Mouse (Mus musculus) megakaryocyte progenitor cell, adult 5-6 weeks (primary cell): Measurements from ENCODE around the gene Shank2. TPM values are rescaled to one million over a fixed set of nuclear protein-coding genes. Genes with fewer than 3 reads are reported as not detected.
A peak's percentile ranks its signal among the peaks of the same experiment; 100 is the strongest.

Experiments used
- ATAC-seq: replicated peaks from 2 replicates; pipeline ENCODE4 v1.8.0; 2016; ENCODE audit warnings: mild to moderate bottlenecking, moderate TSS enrichment, inconsistent platforms; ENCODE audit not compliant: poor library complexity
- total RNA-seq, 2 experiments: library from RNA; stranded (forward) in 1 of 2; stranded (reverse) in 1 of 2; fragments of 157-497, 149-512 nt in 1 of 2; fragments of 200-1000 nt in 1 of 2; gene quantifications; 2 replicates each; pipeline versions ENCODE4 v1.2.3 to v1.2.4; 2015 to 2017

Gene Shank2
- total RNA-seq, 2 experiments from 2014 or later: not detected

- ATAC-seq: no peak
These were observed 410.5 kb downstream of the Shank2 start for GRCm38 (mm10) chr7:144411967-144412906.

- ATAC-seq: no peak
These were observed 412.9 kb downstream of the Shank2 start for GRCm38 (mm10) chr7:144414632-144415031.

GRCm38 (mm10) chr7:144415795-144416194, 414.1 kb downstream of the Shank2 start:
- ATAC-seq: peak; percentile 70

DNA sequence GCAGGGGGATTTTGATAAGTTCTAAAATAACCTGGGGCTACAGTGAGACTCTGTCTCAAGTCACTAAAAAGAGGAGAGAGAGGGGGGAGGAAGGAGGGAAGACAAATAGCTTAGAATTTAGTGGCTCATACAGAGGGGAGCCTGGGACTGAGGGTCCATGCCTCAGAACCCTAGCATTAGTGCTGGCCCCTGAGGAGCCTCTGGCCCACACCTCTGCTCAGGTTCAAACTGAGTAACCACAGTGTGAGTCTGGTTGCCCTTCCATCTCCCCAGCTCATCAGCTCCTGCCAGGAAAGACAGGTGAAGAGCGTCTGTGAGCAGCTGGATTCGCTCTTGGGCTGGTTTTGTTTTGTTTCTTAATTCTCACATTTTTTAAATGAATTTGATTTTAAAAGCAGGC, 415.5 kb downstream of the Shank2 start:
- no peak for ATAC-seq

GRCm38 (mm10) chr7:144417644-144418343, 416.1 kb downstream of the Shank2 start:
- ATAC-seq: 0 out of 2 replicates have a peak, but pooled peaks have one; percentile 10

DNA sequence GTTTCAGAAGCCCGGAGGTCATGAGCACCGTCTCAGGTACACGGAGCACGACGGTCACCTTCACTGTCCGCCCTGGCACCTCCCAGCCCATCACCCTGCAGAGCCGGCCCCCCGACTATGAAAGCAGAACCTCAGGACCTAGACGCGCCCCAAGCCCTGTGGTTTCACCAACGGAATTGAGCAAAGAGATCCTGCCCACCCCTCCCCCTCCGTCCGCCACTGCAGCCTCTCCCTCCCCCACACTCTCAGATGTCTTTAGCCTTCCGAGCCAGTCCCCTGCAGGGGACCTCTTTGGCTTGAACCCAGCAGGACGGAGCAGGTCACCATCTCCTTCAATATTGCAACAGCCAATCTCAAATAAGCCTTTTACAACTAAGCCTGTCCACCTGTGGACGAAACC, 418.8 kb downstream of the Shank2 start:
- ATAC-seq: peak; percentile 61

DNA sequence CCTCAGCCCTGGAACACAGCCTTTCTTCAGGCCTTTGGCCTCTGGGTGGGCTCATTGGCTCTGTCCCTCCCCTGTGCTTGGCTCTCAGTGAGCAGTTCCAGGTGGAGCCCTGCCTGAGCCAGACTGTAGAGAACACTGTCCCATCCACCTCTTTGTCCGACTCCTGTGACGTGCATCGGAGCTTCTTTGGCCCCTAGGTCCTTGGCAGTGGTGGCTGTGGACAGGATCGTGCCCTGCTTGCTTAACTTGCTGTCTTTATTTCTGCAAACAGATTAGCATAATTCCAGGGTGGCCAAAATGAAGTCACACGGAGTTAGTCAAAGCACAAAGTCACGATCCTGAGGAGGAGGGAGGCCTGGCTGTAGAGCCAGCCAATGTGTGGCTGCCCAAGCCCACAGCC, 419.8 kb downstream of the Shank2 start:
- ATAC-seq: no peak

- peak; percentile 63 for ATAC-seq
These were observed 424.2 kb downstream of the Shank2 start for GRCm38 (mm10) chr7:144425953-144426352.

GRCm38 (mm10) chr7:144426594-144426993, 424.9 kb downstream of the Shank2 start:
- no peak for ATAC-seq

- ATAC-seq: peak; percentile 68
These were observed 425.7 kb downstream of the Shank2 start for GRCm38 (mm10) chr7:144427460-144427859.

GRCm38 (mm10) chr7:144432920-144433319, 431.2 kb downstream of the Shank2 start:
- ATAC-seq: no peak

GRCm38 (mm10) chr7:144438811-144439210, 437.1 kb downstream of the Shank2 start:
- ATAC-seq: 0 out of 2 replicates have a peak, but pooled peaks have one; percentile 34

DNA sequence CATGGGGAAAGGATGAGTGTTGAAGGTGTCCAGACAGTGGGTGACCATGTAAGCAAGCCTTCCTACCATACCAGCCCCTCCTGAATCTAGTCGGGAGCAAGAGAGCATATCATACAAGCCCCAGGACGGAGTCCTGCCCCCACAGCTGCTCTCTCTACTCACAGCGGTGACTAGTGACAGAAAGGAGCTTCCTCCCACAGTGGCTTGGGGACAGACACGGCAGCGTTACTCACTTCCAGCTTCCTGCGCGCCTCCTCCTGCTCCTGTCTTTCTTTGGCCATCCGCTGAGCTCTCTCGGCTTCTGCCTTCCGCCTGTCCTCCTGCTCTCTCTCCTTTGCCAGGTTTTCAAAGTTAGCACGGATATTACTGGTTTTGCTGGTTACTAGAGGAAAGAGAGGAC, 439.7 kb downstream of the Shank2 start:
- no peak for ATAC-seq

DNA sequence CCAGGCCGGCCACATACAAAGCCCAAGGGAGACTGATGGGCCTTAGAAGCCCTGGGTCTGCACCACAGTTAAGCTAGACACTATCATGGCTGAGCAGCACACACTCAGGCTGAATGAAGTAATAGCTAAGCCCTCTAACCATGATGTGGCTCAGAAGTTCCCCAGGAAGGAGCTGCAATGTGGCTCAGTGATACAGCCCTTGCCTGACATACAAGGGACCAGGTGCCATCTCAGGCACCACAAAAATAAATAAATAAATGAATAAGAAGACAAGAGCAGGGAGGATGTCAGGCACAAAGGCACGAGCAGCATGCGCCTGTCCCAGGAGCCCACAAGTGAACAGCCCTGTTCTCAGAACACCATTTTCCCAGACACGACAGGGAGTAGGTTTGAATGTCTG, 440.2 kb downstream of the Shank2 start:
- no peak for ATAC-seq

- ATAC-seq: 0 out of 2 replicates have a peak, but pooled peaks have one; percentile 20
These were observed 443.1 kb downstream of the Shank2 start for GRCm38 (mm10) chr7:144444788-144445187.

- peak; percentile 85 for ATAC-seq
These were observed 445.4 kb downstream of the Shank2 start for GRCm38 (mm10) chr7:144447146-144447545.

GRCm38 (mm10) chr7:144448186-144448585, 446.5 kb downstream of the Shank2 start:
- ATAC-seq: peak; percentile 17; the same call in 1 of the 2 replicates

DNA sequence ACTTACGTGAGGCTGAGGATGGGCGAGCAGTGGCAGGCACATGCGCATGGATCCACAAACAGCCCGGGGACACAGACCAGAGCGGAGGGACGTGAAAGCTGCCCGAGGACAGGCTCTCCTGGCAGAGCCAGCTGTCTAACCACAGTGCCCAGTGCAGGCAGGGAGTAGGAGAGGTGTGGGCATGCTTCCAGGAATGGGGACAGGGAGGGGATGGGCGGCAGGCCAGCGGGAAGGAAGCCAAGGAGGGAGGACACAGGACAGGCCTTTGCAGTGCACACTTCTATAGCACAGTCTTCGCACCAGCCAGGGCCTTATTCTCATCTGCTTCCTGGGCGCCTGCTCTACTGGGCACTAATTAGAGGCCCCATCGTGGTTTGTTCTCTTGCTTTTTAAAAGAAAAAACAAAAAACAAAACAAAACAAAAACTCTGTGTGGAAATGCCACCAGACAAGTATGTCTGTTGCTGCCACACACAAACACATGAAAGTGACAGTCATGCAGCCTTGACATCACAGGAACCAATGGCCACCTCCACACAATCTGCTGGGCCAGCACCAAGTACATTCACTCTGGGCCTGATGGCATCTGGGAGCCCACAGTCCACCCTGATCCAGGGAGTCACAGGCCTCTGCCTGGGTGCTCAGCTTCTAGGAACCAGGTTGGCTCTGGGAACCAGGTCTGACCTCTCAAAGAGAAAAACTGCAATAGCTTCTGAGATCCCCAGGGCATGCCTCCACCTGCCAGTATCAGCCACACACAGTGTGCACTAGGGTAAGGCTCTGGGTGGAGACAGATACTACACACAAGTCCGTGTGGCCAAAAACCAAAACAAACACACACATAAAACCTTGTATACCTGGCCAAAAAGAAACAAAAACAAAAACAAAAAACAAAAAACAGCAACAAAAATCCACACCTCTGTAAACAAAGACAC, 448.2 kb downstream of the Shank2 start:
- ATAC-seq: no peak

DNA sequence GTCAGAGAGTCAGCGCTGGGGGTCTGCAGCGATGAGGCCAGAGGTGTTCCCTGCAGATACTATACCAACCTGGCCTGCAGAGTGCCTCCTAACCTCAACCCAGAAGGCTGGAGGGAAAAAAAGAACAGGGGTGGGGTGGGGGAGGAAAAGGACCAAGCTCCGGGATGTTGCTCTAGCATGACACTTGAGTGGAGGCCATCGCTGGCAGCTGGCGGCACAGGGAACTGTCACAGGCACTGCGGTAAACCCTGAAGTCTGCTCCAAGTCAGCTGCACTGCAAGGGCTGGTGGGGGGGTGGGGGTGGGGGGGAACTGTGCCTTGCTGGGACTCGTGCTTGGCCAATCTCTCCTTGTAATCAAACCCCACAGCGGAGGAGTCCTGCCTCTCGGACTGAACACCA, 448.9 kb downstream of the Shank2 start:
- ATAC-seq: no peak

- ATAC-seq: no peak
These were observed 457.2 kb downstream of the Shank2 start for GRCm38 (mm10) chr7:144458881-144459280.
